Mouse (Mus musculus) heart, embryonic 11.5 days (tissue): Measurements from ENCODE around the gene Scn4a. TPM values are rescaled to one million over a fixed set of nuclear protein-coding genes. Genes with fewer than 3 reads are reported as not detected.

Experiments
- ATAC-seq: fragments of 200-750 bp; cut with Nextera tagmentation; replicated peaks from 2 replicates; pipeline ENCODE4 v1.8.0; 2017; ENCODE audit warnings: moderate library complexity; ENCODE audit not compliant: insufficient number of reproducible peaks, low FRiP score, low TSS enrichment
- H3K27ac ChIP-seq: fragments of 300-500 bp; sonication (generic); 2 replicates; pipeline ENCODE4 v1.5.1; 2014; ENCODE audit warnings: mild to moderate bottlenecking, low read depth, low read length
- H3K27me3 ChIP-seq: fragments of 300-500 bp; sonication (generic); 2 replicates; pipeline ENCODE4 v1.6.1; 2014; ENCODE audit warnings: mild to moderate bottlenecking, low read length, mixed read lengths; ENCODE audit not compliant: control insufficient read depth, insufficient read depth
- H3K36me3 ChIP-seq: fragments of 300-500 bp; sonication (generic); 2 replicates; pipeline ENCODE4 v1.6.1; 2014; ENCODE audit warnings: mild to moderate bottlenecking, low read length, moderate library complexity, mixed read lengths; ENCODE audit not compliant: control insufficient read depth, insufficient read depth
- H3K4me1 ChIP-seq: fragments of 300-500 bp; sonication (generic); 2 replicates; pipeline ENCODE4 v1.6.1; 2014; ENCODE audit warnings: low read length; ENCODE audit not compliant: control insufficient read depth, insufficient read depth
- H3K4me2 ChIP-seq: fragments of 300-500 bp; sonication (generic); 2 replicates; pipeline ENCODE4 v1.6.1; 2014; ENCODE audit warnings: mild to moderate bottlenecking, moderate library complexity
- H3K4me3 ChIP-seq: fragments of 300-500 bp; sonication (generic); 2 replicates; pipeline ENCODE4 v1.5.1; 2014; ENCODE audit warnings: low read depth, low read length
- H3K9ac ChIP-seq: fragments of 300-500 bp; sonication (generic); 2 replicates; pipeline ENCODE4 v1.6.1; 2014; ENCODE audit warnings: mild to moderate bottlenecking, low read depth, low read length, moderate library complexity
- H3K9me3 ChIP-seq: fragments of 300-500 bp; sonication (generic); replicated peaks from 2 replicates; pipeline ENCODE4 v1.6.1; 2016; ENCODE audit warnings: low read length; ENCODE audit not compliant: control insufficient read depth
- WGBS: fragments of 180-500 bp; shearing (Covaris S2); extraction: QIAGEN DNeasy Blood & Tissue Kit; methylation state at CpG from one replicate; pipeline ENCODE4 v1.1.7; 2014; ENCODE audit not compliant: insufficient replicate concordance; 5-methylcytosine and 5-hydroxymethylcytosine counted together
- polyA plus RNA-seq: library from polyadenylated mRNA; unstranded; fragments of >200 nt; fragmentation: Nextera tagmentation; extraction: Ambion mirVana; gene quantifications from 2 replicates; pipeline ENCODE4 v1.2.1, GENCODE M21; 2014

Gene Scn4a
- polyA plus RNA-seq, 1 experiment from 2014 or later = 0.07 TPM

GRCm38 (mm10) chr11:106306758-106307157, 46.3 kb downstream of the Scn4a start:
- H3K4me2 ChIP-seq = no peak overlapping the region
- no peak overlapping the region for H3K27ac ChIP-seq
- H3K36me3 ChIP-seq = no peaks in the 10 kb centered on the region
- H3K4me1 ChIP-seq = no peaks in the 10 kb centered on the region
- H3K4me3 ChIP-seq = no peak overlapping the region
- WGBS = 80% methylated on average over 9 of the region's 9 CpGs
- H3K9ac ChIP-seq = no peak overlapping the region
- H3K27me3 ChIP-seq = no peaks in the 10 kb centered on the region
- ATAC-seq = no peak
- H3K9me3 ChIP-seq = no peaks in the 10 kb centered on the region

- 81% methylated on average over 3 of the region's 3 CpGs for WGBS
These were observed 47.1 kb downstream of the Scn4a start for GRCm38 (mm10) chr11:106306065-106306385.

GRCm38 (mm10) chr11:106305348-106306064, 47.6 kb downstream of the Scn4a start:
- Histone ChIP-seq H3K9me3 (no peaks in the 10 kb centered on the region), H3K27ac (no peak overlapping the region), H3K4me1 (no peaks in the 10 kb centered on the region), H3K4me3 (no peak overlapping the region), H3K9ac (no peak overlapping the region), H3K4me2 (no peak overlapping the region), H3K27me3 (no peaks in the 10 kb centered on the region), H3K36me3 (no peaks in the 10 kb centered on the region)
- ATAC-seq = no peak
- WGBS = 78% methylated on average over 10 of the region's 10 CpGs

More at GRCm38 (mm10) chr11:106306065-106306385, 47.1 kb downstream of the Scn4a start:
- Histone ChIP-seq H3K27me3 (no peaks in the 10 kb centered on the region), H3K4me2 (no peak overlapping the region), H3K36me3 (no peaks in the 10 kb centered on the region), H3K4me3 (no peak overlapping the region), H3K9ac (no peak overlapping the region), H3K27ac (no peak overlapping the region), H3K9me3 (no peaks in the 10 kb centered on the region), H3K4me1 (no peaks in the 10 kb centered on the region)
- no peak for ATAC-seq

- ATAC-seq = no peak
- H3K9me3 ChIP-seq = no peaks in the 10 kb centered on the region
- H3K4me1 ChIP-seq = no peaks in the 10 kb centered on the region
- no peak overlapping the region for H3K4me2 ChIP-seq
- 21% methylated on average over 2 of the region's 2 CpGs for WGBS
- H3K9ac ChIP-seq = no peak overlapping the region
- H3K27ac ChIP-seq = no peak overlapping the region
- H3K27me3 ChIP-seq = no peaks in the 10 kb centered on the region
- no peaks in the 10 kb centered on the region for H3K36me3 ChIP-seq
- no peak overlapping the region for H3K4me3 ChIP-seq
These were observed 50.5 kb downstream of the Scn4a start for GRCm38 (mm10) chr11:106302634-106303033.

GRCm38 (mm10) chr11:106301765-106302164, 51.3 kb downstream of the Scn4a start, which contains the start of gene Gh:
Gene Gh (minus strand): TSS chr11:106301865.
- H3K4me3 ChIP-seq = no peak within 1 kb of the TSS
- H3K27ac ChIP-seq = no peak within 1 kb of the TSS
- H3K4me1 ChIP-seq = no peaks in the 10 kb centered on the region
- no peak within 1 kb of the TSS for H3K9ac ChIP-seq
- WGBS = 76% methylated on average over 9 of the region's 9 CpGs
- no peak within 1 kb of the TSS for H3K4me2 ChIP-seq
- H3K27me3 ChIP-seq = no peaks in the 10 kb centered on the region
- no peak for ATAC-seq
- no peaks in the 10 kb centered on the region for H3K36me3 ChIP-seq
- H3K9me3 ChIP-seq = no peaks in the 10 kb centered on the region

GRCm38 (mm10) chr11:106291861-106292260, 61.2 kb downstream of the Scn4a start:
- Histone ChIP-seq H3K27ac (no peak overlapping the region), H3K9me3 (no peaks in the 10 kb centered on the region), H3K9ac (no peak overlapping the region), H3K27me3 (no peaks in the 10 kb centered on the region), H3K4me3 (no peak overlapping the region), H3K4me2 (no peak overlapping the region), H3K36me3 (no peaks in the 10 kb centered on the region), H3K4me1 (peaks cover 3% of the 10 kb centered on the region; the same call in 1 of the 2 replicates)
- WGBS = 76% methylated on average over 2 of the region's 2 CpGs
- ATAC-seq = no peak

- Histone ChIP-seq H3K27me3 (no peaks in the 10 kb centered on the region), H3K9me3 (no peaks in the 10 kb centered on the region), H3K36me3 (no peaks in the 10 kb centered on the region), H3K4me3 (no peak overlapping the region), H3K9ac (no peak overlapping the region), H3K4me2 (no peak overlapping the region), H3K4me1 (peaks cover 3% of the 10 kb centered on the region; the same call in 1 of the 2 replicates), H3K27ac (no peak overlapping the region)
- WGBS = 83% methylated on average over 5 of the region's 5 CpGs
- no peak for ATAC-seq
These were observed 62.7 kb downstream of the Scn4a start for GRCm38 (mm10) chr11:106290376-106290775.

GRCm38 (mm10) chr11:106289369-106289768, 63.7 kb downstream of the Scn4a start:
- no peaks in the 10 kb centered on the region for H3K27me3 ChIP-seq
- no peaks in the 10 kb centered on the region for H3K9me3 ChIP-seq
- H3K4me3 ChIP-seq = no peak overlapping the region
- WGBS = 49% methylated on average over 8 of the region's 8 CpGs
- H3K27ac ChIP-seq = no peak overlapping the region
- no peak for ATAC-seq
- H3K4me2 ChIP-seq = no peak overlapping the region
- peaks cover 3% of the 10 kb centered on the region; the same call in 1 of the 2 replicates for H3K4me1 ChIP-seq
- H3K9ac ChIP-seq = no peak overlapping the region
- no peaks in the 10 kb centered on the region for H3K36me3 ChIP-seq

GRCm38 (mm10) chr11:106286987-106287386, 66.1 kb downstream of the Scn4a start:
- ATAC-seq = no peak
- 73% methylated on average over 11 of the region's 11 CpGs for WGBS

More at GRCm38 (mm10) chr11:106286987-106287386, 66.1 kb downstream of the Scn4a start:
- H3K4me3 ChIP-seq = no peak overlapping the region
- H3K9ac ChIP-seq = no peak overlapping the region
- H3K27me3 ChIP-seq = no peaks in the 10 kb centered on the region
- H3K36me3 ChIP-seq = no peaks in the 10 kb centered on the region
- peaks cover 3% of the 10 kb centered on the region; the same call in 1 of the 2 replicates for H3K4me1 ChIP-seq
- H3K4me2 ChIP-seq = no peak overlapping the region
- no peak overlapping the region for H3K27ac ChIP-seq
- H3K9me3 ChIP-seq = no peaks in the 10 kb centered on the region
